Mouse (Mus musculus) MEL (cell line): ENCODE data around the gene Galnt2.

ENCODE experiments used
- CTCF ChIP-seq, 3 experiments: IDR thresholded peaks in 2 of 3; conservative IDR thresholded peaks in 1 of 3; 2 replicates each; pipeline ENCODE4 v1.5.1; 2011 to 2012; ENCODE audit warnings: low read length in 3 of 3, low read depth in 2 of 3, mild to moderate bottlenecking in 2 of 3, improper control_type of control experiment in 1 of 3, inconsistent platforms in 1 of 3, mixed read lengths in 1 of 3, moderate library complexity in 1 of 3; ENCODE audit not compliant: control insufficient read depth in 1 of 3, insufficient read depth in 1 of 3, poor library complexity in 1 of 3, severe bottlenecking in 1 of 3
- MYB ChIP-seq: IDR thresholded peaks from 2 replicates; pipeline ENCODE4 v1.6.1; 2011; ENCODE audit warnings: mild to moderate bottlenecking, low read depth, low read length, improper control_type of control experiment
- MYC ChIP-seq: IDR thresholded peaks from 2 replicates; pipeline ENCODE4 v1.6.1; 2011; ENCODE audit warnings: low read depth, mild to moderate bottlenecking, low read length, improper control_type of control experiment, moderate library complexity
- POLR2A ChIP-seq, 2 experiments: IDR thresholded peaks; 2 replicates each; pipeline ENCODE4 v1.6.1; 2011 to 2012; ENCODE audit warnings: low read length in 2 of 2, mild to moderate bottlenecking in 2 of 2, control low read depth in 1 of 2, improper control_type of control experiment in 1 of 2, low read depth in 1 of 2, moderate library complexity in 1 of 2; ENCODE audit not compliant: control insufficient read depth in 1 of 2, insufficient read depth in 1 of 2, poor library complexity in 1 of 2
- TCF12 ChIP-seq: IDR thresholded peaks from 2 replicates; pipeline ENCODE4 v1.6.1; 2014; ENCODE audit warnings: low read depth, mild to moderate bottlenecking, inconsistent platforms, low read length, improper control_type of control experiment, moderate library complexity
- ZC3H11A ChIP-seq: IDR thresholded peaks from 2 replicates; pipeline ENCODE4 v1.6.1; 2012; ENCODE audit warnings: low read depth, mild to moderate bottlenecking, inconsistent platforms, low read length, improper control_type of control experiment

DNA sequence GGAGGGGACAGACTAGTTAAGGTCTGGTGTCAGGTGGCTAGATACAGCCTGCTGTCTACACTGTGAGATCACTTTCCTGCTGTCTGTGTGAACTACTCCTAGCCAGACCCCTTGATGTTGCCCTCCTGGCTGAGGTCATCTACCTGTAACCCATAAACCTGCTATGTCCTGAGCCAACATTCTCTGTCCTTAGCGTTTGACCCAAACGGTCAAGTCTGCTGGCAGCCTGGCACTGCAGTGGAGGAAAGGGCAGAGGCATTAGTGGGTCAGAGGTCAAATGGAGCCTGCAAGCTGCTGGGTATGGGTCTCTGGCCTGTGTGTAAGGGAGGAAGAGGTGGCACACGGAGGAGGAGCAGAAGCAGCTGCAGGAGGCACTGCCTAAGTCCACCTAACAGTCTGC, 41.6 kb downstream of the Galnt2 start:
- TF ChIP-seq ZC3H11A (no peak), TCF12 (no peak), CTCF (IDR thresholded peaks at IDR 0.05 in 2 of 3, conservative IDR thresholded peaks at IDR 0.05 in 1 of 3; ENCODE audit: control insufficient read depth in 1 of 3, insufficient read depth in 1 of 3, low read depth in 2 of 3, low read length in 3 of 3, poor library complexity in 1 of 3, severe bottlenecking in 1 of 3) (no peak), MYB (no peak), MYC (no peak), POLR2A (IDR thresholded peaks at IDR 0.05; ENCODE audit: control insufficient read depth in 1 of 2, insufficient read depth in 1 of 2, low read depth in 1 of 2, low read length in 2 of 2, poor library complexity in 1 of 2) (no peak)
